Mouse (Mus musculus) gonadal fat pad, adult 2 months (tissue): Measurements from ENCODE around the gene Zbtb40. TPM values are rescaled to one million over a fixed set of nuclear protein-coding genes. Genes with fewer than 3 reads are reported as not detected.

ENCODE experiments used
- DNase-seq: peaks from one replicate; pipeline ENCODE4 v3.0.0-alpha.2; 2012; ENCODE audit warnings: low read depth
- polyA plus RNA-seq: library from polyadenylated mRNA; depleted of rRNA; stranded (reverse); fragments of >200 nt; gene quantifications from 2 replicates; pipeline ENCODE4 v1.2.3, GENCODE M21; 2012; rRNA removed

Zbtb40 gene
- polyA plus RNA-seq, result 5.9 and 6.8 TPM in 2 replicates

DNA sequence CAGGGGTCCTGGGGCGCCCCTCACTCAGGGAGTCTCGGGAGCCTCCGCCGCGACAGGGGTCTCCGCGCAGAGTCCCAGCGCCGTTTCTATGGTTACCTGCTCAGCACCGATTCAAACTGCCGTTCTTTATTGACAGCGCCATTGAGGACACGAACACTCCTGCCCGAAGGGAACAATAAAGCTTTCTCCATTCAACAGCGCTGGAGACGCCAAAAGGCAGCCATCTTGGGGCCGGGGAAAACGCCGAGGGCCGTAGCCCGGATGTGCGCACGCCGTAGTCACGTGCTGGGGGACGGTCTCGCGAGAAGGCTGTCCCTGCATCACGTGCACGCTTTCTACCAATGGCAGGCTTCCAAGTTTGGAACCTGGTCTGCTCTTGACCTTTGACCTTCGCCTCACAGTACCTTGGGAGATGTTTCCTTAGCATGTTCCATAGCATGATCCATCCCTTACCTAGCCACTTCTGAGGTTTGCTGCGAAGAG is at the start of gene Zbtb40:
Gene Zbtb40, minus strand, starts transcription at position 252 of the 483 bp plus-strand sequence.
- peak; percentile 63 for DNase-seq

DNA sequence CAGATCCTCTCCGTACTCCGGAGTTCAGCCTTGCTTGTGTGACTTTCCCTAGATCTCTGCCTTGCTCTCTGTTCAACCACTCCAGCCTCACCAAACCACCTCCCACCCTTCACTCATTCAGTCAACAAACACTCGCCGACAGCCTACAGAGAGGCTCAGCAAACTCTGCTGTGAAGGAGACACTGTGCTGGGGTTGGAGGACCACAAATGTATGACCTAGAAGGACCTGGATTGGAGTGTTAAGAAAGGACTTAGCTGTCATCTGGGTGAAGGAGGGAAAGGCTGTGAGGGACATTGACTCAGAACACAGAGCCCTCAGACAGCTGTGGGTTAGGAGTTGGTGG is 49.4 kb upstream of the Zbtb40 start:
- DNase-seq, result no peak

DNA sequence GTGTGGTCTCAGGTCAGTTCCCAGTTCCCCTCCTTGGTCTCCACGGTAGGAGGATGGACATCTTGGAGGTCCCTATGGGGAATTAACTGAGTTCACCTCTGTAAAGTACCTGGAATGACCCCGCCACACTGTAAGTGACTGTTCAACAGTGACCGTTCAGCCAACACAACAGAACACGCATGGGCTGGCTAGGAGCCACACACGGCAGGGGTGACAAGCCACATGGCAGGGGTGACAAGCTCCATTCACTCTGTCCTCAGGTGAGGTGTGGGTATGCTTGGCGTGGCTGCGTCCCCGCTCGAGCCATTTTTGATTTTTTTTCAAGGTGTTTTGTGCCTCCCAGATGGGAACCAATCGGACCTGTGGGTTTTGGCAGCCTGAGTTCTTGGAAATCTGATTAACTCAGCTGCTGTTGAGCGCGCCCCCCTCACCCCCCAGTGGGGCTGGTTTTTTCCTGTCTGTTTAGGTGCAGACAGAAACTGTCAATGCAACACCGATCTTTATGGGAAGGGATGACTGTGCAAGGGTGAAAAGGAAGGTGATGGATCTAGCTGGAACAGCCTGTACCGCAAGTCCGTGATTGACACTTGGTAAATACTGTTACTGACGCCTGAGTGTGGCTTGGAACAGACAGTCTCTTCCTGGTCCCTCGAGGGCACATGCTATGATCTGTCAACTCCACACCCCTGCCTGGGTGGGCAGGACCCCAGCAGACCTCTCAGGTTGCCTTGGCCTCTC is 48.8 kb upstream of the Zbtb40 start:
- no peak for DNase-seq

DNA sequence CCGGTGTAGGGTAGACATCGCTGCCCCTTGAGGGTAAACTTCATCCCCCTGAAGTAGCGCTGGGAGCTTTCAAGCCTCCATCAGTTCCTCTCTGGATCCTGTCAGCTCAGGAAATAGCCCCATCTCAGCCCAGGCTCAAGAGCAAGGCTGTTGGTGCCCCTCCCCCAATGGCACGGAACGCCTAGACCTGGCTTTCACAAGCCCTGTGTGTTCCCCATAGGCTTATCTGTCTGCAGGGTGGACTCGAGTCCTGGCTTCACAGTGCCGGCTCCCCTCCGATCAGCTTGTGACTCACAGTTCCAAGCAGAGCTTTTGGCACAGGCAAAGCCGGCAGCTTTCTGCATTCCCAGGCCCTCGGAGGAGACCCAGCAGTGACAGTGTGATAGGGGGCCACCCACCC is 47.8 kb upstream of the Zbtb40 start:
- DNase-seq, result no peak

DNA sequence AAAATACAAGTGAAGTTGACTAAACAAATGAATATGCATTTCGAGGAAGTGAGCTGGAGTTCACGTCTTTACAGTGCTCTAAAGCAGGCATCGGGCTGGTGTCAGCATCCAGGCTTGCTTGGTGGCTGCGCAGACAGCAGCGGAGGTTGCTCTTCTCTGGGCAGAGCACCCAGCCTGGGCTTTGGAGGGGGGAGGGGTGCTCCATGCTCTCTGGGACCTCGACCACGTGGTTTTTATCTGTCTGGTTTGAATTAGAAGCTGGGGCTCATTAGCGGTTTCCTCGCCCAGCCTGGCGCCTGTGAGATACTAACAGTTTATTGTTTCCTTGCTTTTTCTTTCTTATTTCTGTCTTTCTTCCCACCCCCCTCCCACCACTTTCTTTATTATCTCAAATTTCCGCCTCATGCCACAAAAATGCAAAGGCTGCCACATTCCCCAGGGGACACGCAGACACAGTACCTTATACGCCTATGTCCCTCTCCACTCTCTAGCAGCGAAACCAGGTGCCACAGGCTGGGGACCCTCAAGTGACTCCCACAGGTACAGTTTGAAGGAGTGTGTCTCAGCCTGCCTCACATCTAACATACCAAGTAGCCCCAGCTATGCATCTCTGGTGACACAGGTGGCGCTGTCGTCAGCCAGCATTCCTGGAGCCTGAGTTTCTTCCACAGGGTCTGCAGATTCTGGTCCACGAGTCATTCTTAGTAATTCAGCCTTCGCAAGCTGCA is 36.6 kb upstream of the Zbtb40 start:
- no peak for DNase-seq

DNA sequence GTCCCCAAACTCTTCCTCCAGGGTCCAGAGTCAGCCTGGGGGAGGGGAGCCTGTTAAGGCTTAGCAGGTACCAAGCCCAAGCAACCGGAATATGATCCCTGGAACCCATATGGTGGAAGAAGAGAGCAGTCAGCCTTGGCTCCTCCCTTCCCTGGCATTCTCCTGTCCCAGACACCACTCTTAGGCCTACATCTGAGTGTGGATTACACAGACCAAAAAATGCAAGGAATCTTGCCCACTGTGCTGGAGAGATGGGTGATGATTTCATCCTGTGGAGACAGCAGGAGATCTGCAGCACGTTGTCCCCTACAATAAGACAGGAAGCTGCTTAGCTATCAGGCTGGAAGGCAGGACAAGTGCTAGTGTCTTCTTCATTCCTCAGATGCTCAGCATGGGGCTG is 34.3 kb upstream of the Zbtb40 start:
- no peak for DNase-seq

DNA sequence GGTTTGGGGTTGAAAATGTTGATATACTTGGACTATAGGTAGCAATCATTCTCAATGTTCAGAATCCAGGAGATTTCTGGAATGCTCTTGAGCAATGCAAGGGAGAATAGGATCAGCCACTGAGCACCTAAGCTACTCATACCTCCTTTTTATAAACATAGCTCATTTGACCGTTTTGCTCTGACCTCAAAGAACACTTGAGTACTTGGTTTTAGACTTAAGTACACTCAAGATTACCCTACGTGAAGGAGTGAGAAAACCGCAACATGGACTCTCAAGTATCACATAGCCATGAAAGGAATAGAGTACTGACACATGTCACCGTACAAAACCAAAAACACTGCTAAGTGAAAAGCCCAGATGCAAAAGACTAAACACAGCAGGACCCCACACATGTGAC is 32.8 kb upstream of the Zbtb40 start:
- DNase-seq, result no peak

DNA sequence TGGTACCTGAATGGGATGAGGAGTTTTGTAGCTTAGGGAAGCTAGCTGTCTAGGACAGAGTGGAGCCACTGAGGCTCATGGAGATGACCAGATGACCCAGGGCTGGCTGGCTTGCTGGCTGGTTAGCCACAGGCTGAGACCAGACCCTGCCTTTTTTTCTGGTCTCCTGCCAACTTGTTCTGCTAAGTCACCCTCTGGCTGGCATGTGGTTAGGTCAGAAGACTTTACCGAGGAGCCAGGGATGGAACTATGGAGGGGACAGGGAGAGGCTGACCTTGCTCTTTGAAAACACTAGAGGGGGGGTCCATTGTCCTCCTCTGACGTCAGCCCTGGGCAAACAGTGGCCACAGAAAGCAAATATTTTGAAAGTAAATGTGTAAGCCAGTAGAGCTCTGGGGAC is 28.6 kb upstream of the Zbtb40 start:
- DNase-seq, result no peak

DNA sequence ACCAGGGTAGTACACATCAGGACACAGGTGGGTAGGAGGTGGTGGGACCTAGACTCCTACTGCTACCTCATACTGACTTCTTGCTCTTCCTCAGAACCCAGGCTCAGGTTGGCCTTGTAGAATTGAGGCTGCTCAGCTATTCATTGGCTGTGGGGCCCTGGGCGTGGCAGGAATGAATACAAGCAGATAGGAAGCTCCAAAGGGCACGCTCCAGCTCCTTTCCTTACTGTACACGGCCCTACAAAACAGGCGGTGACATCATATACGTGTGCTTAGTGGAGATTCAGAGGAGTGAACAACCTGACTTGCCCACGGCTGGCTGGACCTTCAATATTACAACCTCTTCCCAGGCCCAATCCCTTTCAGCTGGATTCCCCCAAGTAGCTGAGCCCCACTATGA is 22.6 kb upstream of the Zbtb40 start:
- DNase-seq, result no peak

DNA sequence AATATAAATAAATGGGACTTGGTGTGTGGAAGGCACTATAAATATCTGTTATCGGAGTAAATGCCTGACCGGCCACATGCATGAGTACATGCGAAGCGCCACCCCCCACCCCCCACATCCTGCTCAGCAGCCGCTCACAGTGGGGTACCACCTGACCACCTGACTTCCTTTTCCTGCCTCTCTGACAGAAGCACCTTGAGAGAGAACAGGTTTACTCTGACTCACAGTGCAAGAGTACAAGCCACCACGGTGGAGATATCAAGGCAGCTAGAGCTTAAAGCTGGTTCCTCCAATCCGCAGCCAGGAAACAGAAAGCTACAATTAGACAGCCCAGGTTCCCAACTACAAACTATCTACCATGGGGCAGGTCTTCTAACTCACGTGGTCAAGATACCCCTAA is 19.9 kb upstream of the Zbtb40 start:
- DNase-seq, result no peak

DNA sequence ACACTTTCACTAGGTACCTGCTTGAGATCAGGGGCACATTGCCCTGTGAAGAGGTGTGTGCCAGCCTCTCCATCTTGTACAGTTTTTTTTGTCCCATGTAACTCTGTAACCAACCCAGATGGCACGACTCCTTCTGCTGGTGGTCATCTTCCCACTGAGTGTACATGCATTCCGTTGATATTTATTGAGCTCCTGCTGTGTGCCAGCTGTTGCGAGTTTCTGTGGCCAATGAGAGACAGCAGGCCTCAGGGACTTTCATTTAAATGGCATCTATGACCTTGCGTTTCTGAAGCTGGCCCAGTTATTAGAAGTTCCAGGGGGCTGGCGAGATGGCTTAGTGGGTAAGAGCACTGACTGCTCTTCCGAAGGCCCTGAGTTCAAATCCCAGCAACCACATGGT is 17.2 kb upstream of the Zbtb40 start:
- DNase-seq, result no peak

DNA sequence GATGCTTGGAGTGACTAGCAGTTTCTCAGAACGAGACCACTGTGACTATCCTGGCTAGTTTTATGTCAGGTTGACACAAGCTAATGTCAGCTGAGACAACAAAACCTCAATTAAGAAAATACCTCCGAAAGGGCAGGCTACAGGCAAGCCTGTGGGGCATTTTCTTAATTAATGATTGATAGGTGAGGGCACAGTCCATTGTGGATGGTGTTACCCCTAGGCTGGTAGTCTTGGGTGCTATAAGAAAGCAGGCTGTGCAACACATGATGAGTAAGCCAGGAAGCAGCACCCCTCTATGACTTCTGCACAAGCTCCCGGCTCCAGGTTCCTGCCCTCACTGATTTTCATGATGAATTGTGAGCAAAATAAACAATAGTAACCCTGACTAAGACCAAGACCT is 6.3 kb upstream of the Zbtb40 start:
- DNase-seq, result no peak

DNA sequence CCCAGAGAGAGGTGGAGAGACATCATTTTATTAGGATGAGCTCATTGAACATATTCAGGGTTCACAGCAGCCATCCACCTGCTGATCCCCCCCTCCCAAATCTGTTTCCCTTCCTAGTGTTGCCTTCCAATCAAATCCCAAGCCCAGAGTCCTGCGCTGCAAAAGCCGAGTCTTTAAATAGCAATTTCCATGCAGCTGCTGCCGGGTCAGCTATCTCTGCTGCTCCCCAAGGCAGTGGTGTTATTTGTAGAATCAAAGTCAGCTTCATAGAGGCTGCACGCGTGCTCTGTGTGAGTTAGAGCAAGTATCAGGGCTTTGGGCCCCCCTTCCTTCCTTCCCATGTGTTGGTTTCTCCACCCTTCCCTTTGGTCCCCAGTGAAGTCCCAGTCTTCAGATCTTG is 5.2 kb upstream of the Zbtb40 start:
- no peak for DNase-seq

DNA sequence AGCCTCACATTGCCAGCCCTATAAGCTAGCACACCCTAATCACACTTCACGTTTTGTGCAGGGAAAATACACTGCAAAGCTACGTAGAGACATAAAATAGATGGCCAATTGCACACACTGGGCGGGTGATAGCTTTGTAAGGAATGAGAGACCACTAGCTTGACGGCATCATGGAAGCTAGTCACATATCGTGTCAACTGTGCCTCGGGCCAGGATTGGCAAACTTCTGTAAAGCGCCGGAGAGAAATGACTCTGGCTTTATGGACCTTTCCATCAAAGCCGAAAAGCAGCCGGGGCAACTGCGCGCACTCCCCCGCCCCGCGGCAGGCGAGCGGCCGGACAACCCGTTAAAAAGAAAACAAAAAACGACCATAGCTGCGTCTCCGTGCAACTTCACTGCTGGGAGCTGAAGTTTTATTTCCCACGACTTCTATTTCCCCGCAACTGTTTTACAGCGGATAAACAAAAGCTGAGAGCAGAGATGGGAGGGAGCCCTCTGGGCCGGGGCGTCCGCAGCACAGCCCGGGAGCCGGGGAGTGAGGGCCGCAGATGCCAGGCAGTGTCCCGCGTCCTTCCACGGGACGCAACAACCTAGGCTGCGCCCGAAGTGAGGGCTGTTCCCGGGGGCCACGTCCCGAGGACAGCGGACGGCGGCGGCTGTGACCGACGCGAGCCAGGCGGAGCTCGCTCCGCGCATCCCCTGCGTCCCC is 606 bp downstream of the Zbtb40 start:
- no peak for DNase-seq

DNA sequence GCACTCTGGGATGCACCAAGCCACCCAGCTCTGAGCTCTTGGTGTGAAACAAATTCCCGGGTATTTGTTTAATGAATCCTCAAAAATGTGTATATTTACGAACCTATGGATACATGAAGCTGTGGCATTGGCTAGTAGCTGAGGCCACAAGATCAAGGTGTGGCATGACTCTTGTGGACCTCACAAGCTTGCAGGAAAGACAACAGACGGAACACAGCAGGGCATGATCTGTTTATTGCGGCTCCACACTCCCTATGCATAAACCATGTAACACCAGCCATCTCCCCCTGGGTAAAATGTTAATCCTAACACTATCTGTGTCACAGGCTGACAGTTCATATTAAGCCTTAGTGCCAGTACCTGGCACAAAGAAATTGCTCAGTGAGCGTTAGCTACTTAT is 2.5 kb downstream of the Zbtb40 start:
- no peak for DNase-seq

DNA sequence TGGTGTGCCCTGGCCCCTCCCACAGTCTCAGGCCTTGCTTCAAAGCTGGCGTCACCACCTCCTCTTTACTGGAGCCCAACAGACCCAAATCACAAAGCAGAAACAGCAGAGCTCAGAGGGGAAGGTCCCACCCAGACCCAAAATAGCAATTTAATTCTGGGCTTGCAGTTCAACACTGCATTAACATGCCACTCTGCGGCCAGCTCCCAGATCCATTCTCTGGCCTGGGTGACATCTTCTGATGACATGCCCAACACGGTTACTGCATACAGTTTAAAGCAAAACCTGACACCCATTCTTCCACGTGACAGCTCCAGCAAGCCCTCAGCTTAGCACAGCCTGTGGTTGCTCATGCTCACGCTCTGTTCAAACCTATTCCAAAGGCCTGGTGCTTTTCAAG is 4.1 kb downstream of the Zbtb40 start:
- no peak for DNase-seq

DNA sequence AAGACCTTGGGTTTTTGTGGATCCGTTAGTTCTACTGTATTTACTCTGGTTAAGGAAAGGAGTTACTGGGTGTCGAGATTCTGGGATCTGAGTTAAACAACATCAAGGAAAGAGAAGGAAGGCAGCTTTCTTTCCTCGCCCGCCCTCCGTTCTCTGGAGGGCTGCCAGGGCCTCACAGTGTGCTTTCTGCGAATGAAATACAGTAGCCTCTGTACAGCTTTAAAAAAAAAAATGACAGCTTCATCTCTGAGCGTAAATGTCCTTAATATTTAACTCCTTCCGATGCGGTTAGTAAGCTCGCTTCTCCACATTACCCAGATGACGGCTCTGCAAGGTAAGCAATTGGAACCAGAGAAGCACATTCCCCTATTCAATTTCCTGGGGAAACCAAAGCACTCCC is 4.8 kb downstream of the Zbtb40 start:
- DNase-seq, result no peak

DNA sequence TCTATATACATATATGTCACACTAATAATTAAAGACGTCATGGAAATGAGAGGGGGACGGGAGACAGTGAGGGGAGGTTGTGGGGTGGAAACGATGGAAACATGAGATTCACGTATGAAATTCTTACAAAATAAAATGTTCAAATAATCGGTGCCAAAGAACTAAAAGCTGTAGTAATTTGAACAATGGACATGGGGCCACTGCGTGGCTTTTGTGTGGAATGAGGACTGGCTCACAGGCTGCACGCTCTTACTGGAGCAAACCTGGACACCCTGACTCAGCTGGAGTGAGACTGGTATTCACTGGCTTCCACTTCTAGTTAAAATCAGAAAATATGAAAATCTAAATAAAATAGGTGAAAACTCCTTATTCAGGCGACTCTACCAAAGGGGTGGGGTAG is 6.6 kb downstream of the Zbtb40 start:
- DNase-seq, result no peak

DNA sequence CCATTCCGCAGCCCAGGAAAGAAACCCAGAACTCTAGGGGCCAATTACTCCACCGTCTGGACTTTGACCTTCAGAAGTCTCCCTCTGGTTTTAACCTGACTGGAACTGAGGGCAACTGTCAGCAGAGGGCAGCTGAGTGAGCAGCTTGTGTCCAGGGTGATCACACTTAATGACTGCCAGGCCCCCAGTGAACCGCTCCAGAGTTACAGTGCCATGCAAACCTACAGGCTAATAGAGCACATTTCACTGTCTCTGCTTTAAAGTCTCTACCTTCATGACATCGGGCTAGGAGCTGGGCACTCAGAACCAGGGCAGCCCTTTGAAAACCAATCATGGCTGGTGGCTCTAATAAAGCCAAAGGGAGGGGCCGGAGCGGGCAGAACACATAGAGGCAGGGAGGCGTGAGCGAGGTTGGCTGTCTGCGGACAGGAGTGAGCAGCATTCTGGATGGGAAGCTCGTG is 7.4 kb downstream of the Zbtb40 start:
- DNase-seq, result no peak

DNA sequence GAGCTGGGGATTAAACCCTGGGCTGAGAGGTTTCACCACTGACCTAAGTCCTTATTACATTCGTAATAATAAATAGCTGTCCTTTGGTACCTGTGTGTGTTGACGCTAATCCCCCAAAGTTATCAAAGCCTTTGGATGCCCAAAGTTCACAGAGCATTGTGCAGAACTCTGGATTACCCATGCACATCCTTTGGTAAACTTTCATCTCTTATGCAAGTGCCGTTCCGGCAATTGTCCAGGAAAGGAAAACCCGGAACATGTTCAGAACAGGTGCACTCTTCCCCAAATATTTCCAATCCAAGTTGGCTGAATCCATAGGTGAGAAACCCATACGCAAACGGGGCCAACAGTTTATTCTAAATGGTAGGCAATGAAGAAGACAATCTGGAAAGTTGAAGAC is 9.2 kb downstream of the Zbtb40 start:
- no peak for DNase-seq

DNA sequence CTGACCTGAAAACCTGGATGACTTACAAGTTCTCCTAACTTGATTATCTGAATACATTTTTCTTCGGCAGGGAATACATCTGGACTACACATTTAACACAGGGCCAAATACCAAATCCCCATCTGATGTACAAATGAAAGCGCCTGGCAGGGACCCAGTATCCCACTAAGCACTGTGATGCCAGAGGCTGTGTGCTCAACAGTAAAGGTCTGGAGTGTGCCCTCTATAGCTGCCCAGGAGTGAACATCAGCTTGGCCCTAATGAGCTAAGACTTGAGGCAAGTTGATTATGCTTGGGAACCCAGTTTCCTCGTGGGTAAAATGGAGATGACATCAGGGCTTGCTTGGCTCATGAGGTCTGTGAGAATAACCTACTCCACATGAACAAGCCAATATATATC is 10.1 kb downstream of the Zbtb40 start:
- no peak for DNase-seq

DNA sequence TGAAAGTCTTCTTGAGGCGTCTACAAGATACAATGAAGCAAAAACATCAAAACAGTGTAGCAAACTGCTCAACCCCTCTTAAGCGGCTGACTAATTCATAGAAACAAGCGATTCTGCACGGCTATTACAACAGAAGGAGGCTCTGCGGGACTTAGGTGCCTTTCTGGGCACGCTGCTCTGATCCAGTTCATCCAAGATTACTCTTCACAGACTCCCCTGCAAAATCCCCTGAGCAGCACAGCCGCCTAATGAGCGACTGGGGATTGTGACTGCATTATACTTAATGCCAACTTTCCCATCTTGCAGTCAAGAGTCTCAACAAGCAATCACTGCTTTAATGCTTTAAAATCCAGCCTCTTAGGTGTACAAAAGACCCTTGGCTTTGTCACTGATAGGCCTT is 10.5 kb downstream of the Zbtb40 start:
- DNase-seq, result no peak
